Mouse (Mus musculus) left cerebral cortex, adult 8-10 months (tissue): ENCODE measurements around the gene Cst8. TPM values are rescaled to one million over a fixed set of nuclear protein-coding genes. Genes with fewer than 3 reads are reported as not detected.
"Not testable (repeated sequence)": the region's sequence is repeated elsewhere in the genome, so short reads cannot be mapped to it uniquely, and the experiment has no call there.

ENCODE experiments used
- DNase-seq, 2 experiments: peaks; one replicate each; pipeline ENCODE4 v3.0.0; 2022; ENCODE audit warnings: low spot score in 2 of 2
- total RNA-seq, 4 experiments: library from RNA; stranded (reverse); gene quantifications; 2 replicates each; pipeline ENCODE4 v1.2.4; 2022

Gene Cst8
- not detected for total RNA-seq

- no peak for DNase-seq
Observed at GRCm38 (mm10) chr2:148798485-148798884, at the start of gene Cst8. Gene Cst8 (plus strand): TSS chr2:148798785.

DNA sequence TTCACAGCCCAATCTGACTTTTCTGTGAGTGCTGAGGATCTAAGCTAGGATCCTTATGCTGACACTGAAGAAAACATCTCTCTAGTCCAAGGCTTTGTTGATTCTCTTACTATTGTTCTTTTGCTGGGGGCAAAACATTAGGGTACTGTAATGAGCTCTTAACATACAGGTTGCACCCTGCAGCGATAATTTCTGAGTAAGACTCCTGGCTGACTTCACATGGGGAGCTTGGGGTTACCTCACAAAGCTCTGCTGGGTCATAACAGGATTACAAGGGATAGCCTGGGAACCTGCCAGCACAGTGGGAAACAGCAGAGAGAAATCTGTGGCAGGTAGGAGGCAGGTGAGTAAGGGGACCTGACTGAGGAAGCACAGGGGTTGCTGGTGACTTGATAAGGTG is 48.5 kb upstream of the Cst8 start, which contains the start of gene Cstl1:
Gene Cstl1 (plus strand): TSS at position 301 of the 400 bp plus-strand sequence.
- no peak for DNase-seq

DNA sequence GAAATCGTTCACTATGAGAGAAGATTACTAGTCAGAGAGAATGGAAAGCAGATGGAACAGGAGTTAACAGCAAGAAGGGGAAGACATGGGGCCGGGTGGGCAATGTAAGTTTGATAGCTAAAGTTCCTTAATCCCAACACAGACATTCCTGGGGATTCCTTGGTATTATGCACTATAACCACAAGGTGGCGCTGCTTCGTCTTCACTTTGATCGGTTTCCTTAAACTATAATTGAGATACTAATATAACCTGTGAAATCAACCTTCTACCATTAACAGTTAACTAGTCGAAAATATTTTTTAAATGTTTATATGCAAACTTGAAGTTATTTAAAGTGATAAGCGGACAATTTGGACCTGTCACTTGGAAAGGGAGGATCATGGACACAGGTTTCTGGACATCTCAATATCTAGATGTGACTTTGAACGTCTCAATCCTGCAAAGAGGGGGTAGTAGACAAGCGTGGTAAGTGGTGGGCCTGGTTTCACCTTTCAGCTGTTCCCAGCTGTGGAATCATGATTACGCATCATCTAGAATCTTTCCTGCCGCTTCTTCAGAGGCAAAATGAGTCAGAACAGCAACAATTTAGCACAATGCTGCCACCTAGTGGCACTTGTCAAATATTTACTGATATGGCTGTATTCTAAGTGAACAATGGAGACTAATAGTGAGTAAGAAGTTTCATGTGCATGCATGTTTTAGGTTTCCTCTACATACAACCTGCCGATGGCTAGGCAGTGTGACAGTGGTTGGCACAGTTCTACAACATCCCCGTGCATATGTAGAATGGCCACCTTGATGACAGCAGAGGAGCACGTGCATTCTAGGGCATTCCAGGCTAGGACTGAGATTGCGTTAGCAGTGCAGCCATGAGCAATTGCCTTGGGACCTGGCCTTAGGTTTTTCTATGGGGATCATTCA is 46.4 kb upstream of the Cst8 start:
- peak; percentile 45 to 51 for DNase-seq

GRCm38 (mm10) chr2:148754310-148754846 is 44.2 kb upstream of the Cst8 start:
- DNase-seq: no peak

DNA sequence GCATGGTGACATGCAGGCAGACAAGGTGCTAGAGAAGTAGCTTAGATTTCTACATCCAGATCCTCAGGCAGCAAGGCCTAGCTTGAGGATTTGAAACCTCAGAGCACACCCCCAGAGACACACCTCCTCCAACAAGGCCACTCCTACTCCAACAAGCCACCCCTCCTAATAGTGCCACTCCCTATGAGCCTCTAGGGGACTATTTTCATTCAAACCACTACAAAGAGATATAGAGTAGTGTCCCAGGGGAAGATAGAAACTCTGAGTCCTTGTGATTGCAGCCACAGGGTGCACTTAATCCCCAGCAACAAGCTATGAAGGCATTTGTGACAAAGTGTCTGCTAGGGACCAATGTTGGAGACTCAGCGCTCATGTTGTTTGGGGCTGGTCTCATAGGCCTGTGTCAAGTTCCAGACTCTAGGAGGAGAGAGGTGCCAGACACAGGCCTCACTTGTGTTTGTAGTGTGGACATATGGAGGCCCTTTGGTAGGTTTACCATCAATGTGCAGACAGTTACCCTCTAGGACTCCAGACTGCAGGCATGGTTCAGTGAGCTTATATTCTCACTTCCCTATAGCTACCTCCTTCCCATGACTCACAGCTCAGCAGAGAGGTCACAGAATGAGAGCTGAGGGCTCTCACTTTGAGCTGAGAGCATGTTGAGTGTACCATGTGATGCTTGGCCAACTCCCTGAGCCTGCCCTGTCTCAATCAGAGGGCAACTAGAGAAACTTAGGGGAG is 34.8 kb upstream of the Cst8 start:
- DNase-seq: no peak

DNA sequence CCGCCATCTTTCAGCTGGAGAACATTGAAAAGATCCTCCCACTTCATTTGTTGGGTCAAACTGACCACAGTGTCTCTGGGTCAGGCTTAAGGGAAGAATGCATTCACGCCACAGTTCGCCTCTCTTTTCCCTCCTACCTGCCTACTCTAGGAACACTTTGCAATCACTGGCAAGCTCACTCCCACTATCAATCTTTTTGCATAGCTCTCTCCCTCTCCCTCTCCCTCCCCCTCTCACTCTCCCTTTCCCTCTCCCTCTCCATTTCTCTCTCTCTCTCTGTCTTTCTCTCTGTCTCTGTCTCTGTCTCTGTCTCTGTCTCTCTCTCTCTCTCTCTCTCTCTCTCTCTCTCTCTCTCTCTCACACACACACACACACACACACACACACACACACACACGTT is 27.2 kb upstream of the Cst8 start, which contains the start of gene Cst11:
Gene Cst11 (minus strand): TSS at position 101 of the 400 bp plus-strand sequence.
- DNase-seq: not testable (repeated sequence)

DNA sequence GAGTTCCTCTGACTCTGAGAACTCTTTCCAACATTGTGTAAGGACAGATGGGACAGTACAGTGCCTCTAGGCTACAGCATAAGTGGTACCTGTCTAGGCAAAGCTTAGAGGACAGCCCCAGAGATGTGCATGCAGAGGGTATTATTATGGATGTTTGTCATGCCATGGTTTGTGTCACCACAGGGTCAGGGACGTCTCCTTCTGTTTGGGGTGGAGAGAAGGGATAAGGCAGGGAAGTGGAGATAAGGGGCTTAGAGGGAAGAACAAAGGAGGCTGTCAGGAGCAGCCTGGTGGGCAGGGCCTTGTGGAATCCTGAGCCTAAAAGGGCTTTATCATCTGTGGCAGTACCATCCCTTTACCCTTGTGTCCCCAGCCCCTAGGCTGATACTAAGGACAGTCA is 16.9 kb upstream of the Cst8 start, which contains the start of gene 8030411F24Rik:
Gene 8030411F24Rik (plus strand): TSS at position 301 of the 400 bp plus-strand sequence.
- no peak for DNase-seq

DNA sequence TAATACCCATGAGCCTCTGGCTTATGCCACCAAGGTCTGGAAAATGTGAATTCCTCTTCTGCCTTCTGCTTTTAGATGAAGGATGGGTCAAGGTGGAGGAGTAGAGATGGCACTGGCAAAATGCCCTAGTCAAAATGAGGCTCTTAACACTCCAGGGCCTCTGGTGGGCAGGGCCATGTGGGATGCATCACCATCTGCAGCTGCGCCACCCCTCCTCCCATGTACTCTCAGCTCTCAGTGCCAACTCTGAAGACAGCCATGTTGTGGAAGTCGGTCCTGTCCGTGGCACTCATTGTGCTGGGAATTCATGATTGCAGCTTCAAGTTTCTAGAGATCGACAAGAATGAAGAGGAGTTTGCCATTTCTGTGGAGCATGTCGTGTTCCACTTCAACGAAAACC is 9.4 kb upstream of the Cst8 start, which contains the start of gene Cst12:
Gene Cst12 (plus strand): TSS at position 220 of the 400 bp plus-strand sequence.
- no peak for DNase-seq

GRCm38 (mm10) chr2:148801491-148801921 is 2.9 kb downstream of the Cst8 start:
- DNase-seq: no peak

DNA sequence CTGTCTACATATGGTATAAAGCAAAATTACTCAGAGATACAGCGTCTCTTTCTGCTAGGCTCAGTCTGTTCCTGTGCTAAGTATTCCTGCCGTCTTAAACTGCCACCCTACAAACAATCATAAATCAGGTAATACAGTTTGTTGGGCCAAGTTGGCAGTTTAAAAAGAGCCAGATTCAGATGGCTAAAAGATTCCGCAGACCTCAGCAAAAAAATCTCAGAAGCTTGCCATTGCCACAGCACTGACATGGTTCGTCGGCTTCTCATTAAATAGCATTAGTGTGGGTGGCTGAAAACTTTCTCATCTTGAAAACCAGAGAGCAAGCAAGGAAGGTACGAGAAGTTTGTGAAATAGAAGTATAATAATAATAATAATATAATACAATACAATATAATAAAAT is 8.1 kb downstream of the Cst8 start:
- no peak for DNase-seq

DNA sequence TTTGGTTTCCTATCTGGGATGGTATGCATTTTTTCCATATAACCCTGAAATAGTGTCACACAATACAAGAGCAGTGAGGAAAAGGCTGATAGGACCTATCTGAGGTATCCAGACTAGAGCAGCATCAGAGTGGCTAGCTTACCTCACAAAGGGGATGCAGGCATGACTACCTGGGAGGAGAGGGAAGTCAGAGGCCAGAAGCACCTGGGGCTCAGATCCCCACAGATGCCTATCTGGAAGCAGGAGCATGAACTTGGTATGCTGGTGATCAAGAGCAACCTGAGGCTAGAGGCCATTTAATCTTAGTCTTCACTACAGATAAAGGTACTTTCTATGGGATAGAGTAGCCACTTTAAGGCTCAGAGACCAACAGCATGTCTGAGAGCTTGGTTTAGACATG is 21.3 kb downstream of the Cst8 start, which contains the start of gene Cst13:
Gene Cst13 (plus strand): TSS at position 173 of the 400 bp plus-strand sequence.
- no peak for DNase-seq

- DNase-seq: no peak
Observed at GRCm38 (mm10) chr2:148825986-148826385, 27.4 kb downstream of the Cst8 start.

- DNase-seq: no peak
Observed at GRCm38 (mm10) chr2:148834912-148835311, 36.3 kb downstream of the Cst8 start, which contains the start of gene Cst9. Gene Cst9 (plus strand): TSS chr2:148835147.

- no peak for DNase-seq
Observed at GRCm38 (mm10) chr2:148838075-148838777, 39.6 kb downstream of the Cst8 start.

DNA sequence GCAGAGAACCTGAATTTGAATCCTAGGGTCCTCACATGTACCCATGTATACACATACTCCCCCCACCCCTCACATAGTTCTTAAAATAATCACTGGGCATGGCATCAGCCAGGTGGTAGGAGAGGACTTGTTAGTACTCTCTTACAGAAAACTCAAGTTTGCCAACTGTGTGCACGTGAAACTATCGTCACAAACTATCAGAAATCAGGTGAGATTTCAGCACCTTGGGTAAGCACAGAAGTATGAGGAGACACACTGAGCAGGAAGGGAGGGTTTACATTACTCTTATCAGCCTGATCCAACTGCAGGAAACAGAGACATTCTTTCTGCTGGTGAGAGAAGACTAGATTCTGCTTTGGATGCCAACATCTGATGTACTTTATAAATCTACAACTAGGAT is 40.6 kb downstream of the Cst8 start:
- no peak for DNase-seq

DNA sequence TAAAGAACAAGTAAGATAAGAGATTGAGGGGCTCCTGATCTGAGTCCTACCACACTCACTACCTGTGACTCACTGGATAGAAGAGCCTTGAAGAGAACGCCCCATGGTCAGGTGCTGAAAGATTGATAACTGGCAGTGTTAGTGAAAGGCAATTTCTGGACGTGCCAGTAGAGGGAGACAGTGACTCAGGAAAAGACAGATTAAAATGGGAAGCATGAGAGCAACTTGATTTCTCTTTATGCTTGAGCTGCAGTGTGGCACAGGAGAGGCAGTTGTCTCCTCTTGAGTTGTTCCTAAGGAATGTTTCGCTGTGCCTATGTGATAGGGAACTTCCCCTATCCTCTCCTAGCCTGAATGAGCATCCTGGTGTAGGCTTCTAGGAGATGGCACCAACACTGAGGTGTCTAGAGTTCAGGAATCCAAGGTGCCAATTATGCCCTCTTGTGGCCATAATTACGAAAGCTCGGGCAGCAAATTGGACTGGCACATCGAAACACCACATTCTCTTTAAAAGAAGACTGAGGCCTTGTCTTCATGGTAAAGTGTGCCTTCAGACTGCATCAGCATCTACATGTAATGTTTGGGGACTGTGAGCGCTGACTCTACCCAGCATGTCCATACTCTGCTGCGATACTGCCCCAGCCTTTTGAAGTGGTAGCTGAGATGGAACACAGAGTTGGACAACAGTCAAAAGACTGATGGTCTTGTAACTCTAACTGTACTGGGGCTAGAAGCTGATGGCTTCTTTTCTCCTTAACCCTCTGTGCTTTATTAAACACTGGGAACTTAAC is 52.7 kb downstream of the Cst8 start:
- peak; percentile 63 to 70 for DNase-seq
